Mouse (Mus musculus): ENCODE data around the gene Rap1b.
"Not testable (repeated sequence)": the region's sequence is repeated elsewhere in the genome, so short reads cannot be mapped to it uniquely, and the experiment has no call there.

The Rap1b gene

GRCm38 (mm10) chr10:117845597-117846259 is at the start of gene Rap1b:
Gene Rap1b (minus strand): TSS chr10:117846035.
- in situ Hi-C loops (cut with MboI, MseI) = no loop called here

- in situ Hi-C loops (cut with MboI, MseI) = no loop called here
Measured at GRCm38 (mm10) chr10:117895186-117895585, 49.4 kb upstream of the Rap1b start.

- in situ Hi-C loops (cut with MboI, MseI) = no loop called here
Measured at GRCm38 (mm10) chr10:117894114-117895035, 48.5 kb upstream of the Rap1b start.

- in situ Hi-C loops (cut with MboI, MseI) = not testable (repeated sequence)
Measured at GRCm38 (mm10) chr10:117893128-117893527, 47.3 kb upstream of the Rap1b start.

GRCm38 (mm10) chr10:117891327-117891726 is 45.5 kb upstream of the Rap1b start:
- in situ Hi-C loops (cut with MboI, MseI) = no loop called here

GRCm38 (mm10) chr10:117888822-117889221 is 43.0 kb upstream of the Rap1b start:
- in situ Hi-C loops (cut with MboI, MseI) = no loop called here

GRCm38 (mm10) chr10:117885358-117885757 is 39.5 kb upstream of the Rap1b start:
- in situ Hi-C loops (cut with MboI, MseI) = no loop called here

GRCm38 (mm10) chr10:117884760-117885159 is 38.9 kb upstream of the Rap1b start:
- in situ Hi-C loops (cut with MboI, MseI) = no loop called here

GRCm38 (mm10) chr10:117883438-117883837 is 37.6 kb upstream of the Rap1b start:
- in situ Hi-C loops (cut with MboI, MseI) = no loop called here

- in situ Hi-C loops (cut with MboI, MseI) = no loop called here
Measured at GRCm38 (mm10) chr10:117878628-117879027, 32.8 kb upstream of the Rap1b start.

- in situ Hi-C loops (cut with MboI, MseI) = no loop called here
Measured at GRCm38 (mm10) chr10:117876801-117877200, 31.0 kb upstream of the Rap1b start.

GRCm38 (mm10) chr10:117876400-117876799 is 30.6 kb upstream of the Rap1b start:
- in situ Hi-C loops (cut with MboI, MseI) = no loop called here

GRCm38 (mm10) chr10:117874936-117875335 is 29.1 kb upstream of the Rap1b start:
- in situ Hi-C loops (cut with MboI, MseI) = no loop called here

GRCm38 (mm10) chr10:117873952-117874351 is 28.1 kb upstream of the Rap1b start:
- in situ Hi-C loops (cut with MboI, MseI) = no loop called here

- in situ Hi-C loops (cut with MboI, MseI) = no loop called here
Measured at GRCm38 (mm10) chr10:117872468-117872867, 26.6 kb upstream of the Rap1b start.

- in situ Hi-C loops (cut with MboI, MseI) = no loop called here
Measured at GRCm38 (mm10) chr10:117867301-117867700, 21.5 kb upstream of the Rap1b start.

- in situ Hi-C loops (cut with MboI, MseI) = no loop called here
Measured at GRCm38 (mm10) chr10:117866641-117867040, 20.8 kb upstream of the Rap1b start.

GRCm38 (mm10) chr10:117864695-117865094 is 18.9 kb upstream of the Rap1b start:
- in situ Hi-C loops (cut with MboI, MseI) = no loop called here

- in situ Hi-C loops (cut with MboI, MseI) = no loop called here
Measured at GRCm38 (mm10) chr10:117864251-117864650, 18.4 kb upstream of the Rap1b start.

GRCm38 (mm10) chr10:117862014-117862580 is 16.3 kb upstream of the Rap1b start:
- in situ Hi-C loops (cut with MboI, MseI) = no loop called here

- in situ Hi-C loops (cut with MboI, MseI) = no loop called here
Measured at GRCm38 (mm10) chr10:117860958-117861357, 15.1 kb upstream of the Rap1b start.

GRCm38 (mm10) chr10:117860361-117860760 is 14.5 kb upstream of the Rap1b start:
- in situ Hi-C loops (cut with MboI, MseI) = no loop called here
